Mouse (Mus musculus) cerebellum, adult 2 months (tissue): ENCODE data around the gene Cript. TPM values are rescaled to one million over a fixed set of nuclear protein-coding genes. Genes with fewer than 3 reads are reported as not detected.
A peak's percentile ranks its signal among the peaks of the same experiment; 100 is the strongest.
"Not testable (repeated sequence)": the region's sequence is repeated elsewhere in the genome, so short reads cannot be mapped to it uniquely, and the experiment has no call there.

Source experiments
- DNase-seq, 2 experiments: peaks; one replicate each; pipeline ENCODE4 v3.0.0; 2021
- H3K27ac ChIP-seq: fragments of 200-500 bp; 2 replicates; pipeline ENCODE4 v1.5.1; 2012; ENCODE audit warnings: low read length, control low read depth, inconsistent platforms; ENCODE audit not compliant: insufficient read depth
- H3K27me3 ChIP-seq: fragments of 200-500 bp; 2 replicates; pipeline ENCODE4 v1.6.1; 2012; ENCODE audit warnings: inconsistent platforms, mild to moderate bottlenecking, low read length, moderate library complexity; ENCODE audit not compliant: control insufficient read depth, insufficient read depth
- H3K4me1 ChIP-seq: fragments of 200-500 bp; 2 replicates; pipeline ENCODE4 v1.6.1; 2011; ENCODE audit warnings: low read length; ENCODE audit not compliant: control insufficient read depth, insufficient read depth
- H3K4me3 ChIP-seq: fragments of 200-500 bp; replicated peaks from 2 replicates; pipeline ENCODE3; 2011; ENCODE audit warnings: mild to moderate bottlenecking, low read depth, low read length, control low read depth; ENCODE audit not compliant: insufficient read depth
- CTCF ChIP-seq: fragments of 200-500 bp; IDR thresholded peaks from 2 replicates; pipeline ENCODE4 v1.5.1; 2011; ENCODE audit warnings: low read depth, mild to moderate bottlenecking, control low read depth, low read length, moderate library complexity, borderline replicate concordance; ENCODE audit not compliant: insufficient read depth
- POLR2A ChIP-seq: fragments of 200-500 bp; IDR thresholded peaks from 2 replicates; pipeline ENCODE4 v1.6.1; 2011; ENCODE audit warnings: low read length, control low read depth, borderline replicate concordance; ENCODE audit not compliant: insufficient read depth
- WGBS: fragments of 180-500 bp; shearing (Covaris S2); methylation state at CpG from one replicate; pipeline ENCODE4 v1.1.7; 2018; 5-methylcytosine and 5-hydroxymethylcytosine counted together
- polyA plus RNA-seq: library from polyadenylated mRNA; depleted of rRNA; stranded (reverse); fragments of >200 nt; gene quantifications from 2 replicates; pipeline ENCODE4 v1.2.3, GENCODE M21; 2012

The Cript gene
- polyA plus RNA-seq, 1 experiment, result 86.6 TPM

DNA sequence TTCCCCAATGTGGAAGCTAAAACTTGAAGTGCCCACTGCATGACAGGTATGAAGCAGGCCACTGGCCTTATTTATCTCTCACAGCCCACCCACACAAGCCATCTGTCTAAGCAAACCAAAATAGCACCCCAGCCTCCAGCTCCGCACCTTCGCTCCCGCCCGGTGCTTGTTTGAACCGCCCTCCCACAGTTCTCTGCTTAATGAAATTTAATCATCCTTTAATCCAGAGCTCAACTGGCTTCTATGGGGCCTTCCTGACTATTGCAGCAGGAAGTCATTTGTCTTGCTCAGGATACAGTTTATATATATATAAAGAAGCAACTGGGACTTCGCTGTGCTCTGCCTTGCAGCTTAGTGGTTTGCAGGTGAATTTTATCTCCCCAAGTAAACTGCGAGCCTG is 38.1 kb downstream of the Cript start:
- Histone ChIP-seq H3K4me1 (no peaks in the 10 kb centered on the region), H3K27ac (no peak overlapping the region), H3K27me3 (no peaks in the 10 kb centered on the region), H3K4me3 (no peak overlapping the region)
- WGBS, result 80% methylated on average over 7 of the region's 7 CpGs
- no peak for TF ChIP-seq POLR2A
- TF ChIP-seq CTCF, result no peak
- DNase-seq, result peak in 1 of 2 experiments; percentile 33

GRCm38 (mm10) chr17:87063969-87064368 is 38.6 kb downstream of the Cript start:
- no peak overlapping the region for H3K4me3 ChIP-seq
- H3K27ac ChIP-seq, result no peak overlapping the region
- TF ChIP-seq POLR2A (no peak), CTCF (no peak)
- WGBS, result 85% methylated on average over 6 of the region's 6 CpGs
- DNase-seq, result no peak
- no peaks in the 10 kb centered on the region for H3K4me1 ChIP-seq
- H3K27me3 ChIP-seq, result no peaks in the 10 kb centered on the region

DNA sequence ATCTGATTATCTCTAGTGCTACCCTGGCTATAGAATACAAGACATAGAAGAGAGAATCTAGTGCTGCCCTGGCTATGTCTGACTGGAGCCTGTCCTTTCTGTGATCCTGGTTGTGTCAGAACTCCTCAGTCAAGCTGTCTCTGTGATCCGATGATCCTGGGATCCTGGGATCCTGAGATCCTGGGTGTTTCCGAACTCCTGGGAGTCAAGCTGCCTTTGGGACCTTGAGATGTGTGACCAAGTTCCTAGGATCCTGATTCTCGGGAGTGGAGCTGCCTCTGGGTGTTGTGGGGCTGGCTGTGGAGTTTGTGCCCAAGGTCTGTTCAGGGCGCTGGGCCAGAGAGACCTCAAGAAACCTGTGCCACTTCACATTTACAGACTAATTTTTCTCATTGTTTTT is 43.6 kb downstream of the Cript start:
- TF ChIP-seq POLR2A (no peak), CTCF (no peak)
- no peak overlapping the region for H3K4me3 ChIP-seq
- no peaks in the 10 kb centered on the region for H3K27me3 ChIP-seq
- DNase-seq, result no peak
- 86% methylated on average over 4 of the region's 4 CpGs for WGBS
- H3K4me1 ChIP-seq, result no peaks in the 10 kb centered on the region
- no peak overlapping the region for H3K27ac ChIP-seq

- DNase-seq, H3K4me3 ChIP-seq, H3K27me3 ChIP-seq, H3K27ac ChIP-seq, H3K4me1 ChIP-seq: not testable (repeated sequence)
- whole genome bisulfite sequencing, result 85% methylated on average over 1 of the region's 1 CpGs
Observed at GRCm38 (mm10) chr17:87072183-87072582, 46.8 kb downstream of the Cript start.

- H3K27ac ChIP-seq, result no peak overlapping the region
- no peak for TF ChIP-seq POLR2A
- no peak for TF ChIP-seq CTCF
- WGBS, result 85% methylated on average over 5 of the region's 5 CpGs
- H3K4me1 ChIP-seq, result no peaks in the 10 kb centered on the region
- DNase-seq, result no peak
- no peak overlapping the region for H3K4me3 ChIP-seq
- no peaks in the 10 kb centered on the region for H3K27me3 ChIP-seq
Observed at GRCm38 (mm10) chr17:87072766-87073440, 47.6 kb downstream of the Cript start.

DNA sequence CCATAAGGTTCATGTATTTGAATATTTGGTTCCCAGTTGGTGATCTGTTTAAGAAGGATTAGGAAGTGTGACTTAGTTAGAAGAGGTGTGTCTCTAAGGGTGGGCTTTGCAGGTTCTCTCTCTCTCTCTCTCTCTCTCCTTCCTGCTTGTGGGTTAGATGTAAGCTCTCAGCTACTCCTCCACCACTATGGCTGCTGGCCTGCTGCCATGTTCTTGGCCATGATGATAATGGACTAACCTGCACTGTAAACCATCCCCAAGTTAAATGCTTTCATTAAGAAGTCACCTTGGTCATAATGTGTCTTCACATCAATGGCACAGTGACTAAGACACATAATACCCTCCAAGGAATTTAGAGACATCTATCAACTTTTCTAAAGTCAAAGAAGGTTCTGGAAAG is 48.1 kb downstream of the Cript start:
- no peaks in the 10 kb centered on the region for H3K4me1 ChIP-seq
- no peak for TF ChIP-seq POLR2A
- TF ChIP-seq CTCF, result no peak
- no peak for DNase-seq
- H3K27me3 ChIP-seq, result no peaks in the 10 kb centered on the region
- H3K27ac ChIP-seq, result no peak overlapping the region
- no peak overlapping the region for H3K4me3 ChIP-seq

- H3K4me3 ChIP-seq, DNase-seq, H3K27ac ChIP-seq, H3K4me1 ChIP-seq, H3K27me3 ChIP-seq: not testable (repeated sequence)
- WGBS, result 93% methylated on average over 17 of the region's 17 CpGs
Observed at GRCm38 (mm10) chr17:87078217-87078616, 52.9 kb downstream of the Cript start.

DNA sequence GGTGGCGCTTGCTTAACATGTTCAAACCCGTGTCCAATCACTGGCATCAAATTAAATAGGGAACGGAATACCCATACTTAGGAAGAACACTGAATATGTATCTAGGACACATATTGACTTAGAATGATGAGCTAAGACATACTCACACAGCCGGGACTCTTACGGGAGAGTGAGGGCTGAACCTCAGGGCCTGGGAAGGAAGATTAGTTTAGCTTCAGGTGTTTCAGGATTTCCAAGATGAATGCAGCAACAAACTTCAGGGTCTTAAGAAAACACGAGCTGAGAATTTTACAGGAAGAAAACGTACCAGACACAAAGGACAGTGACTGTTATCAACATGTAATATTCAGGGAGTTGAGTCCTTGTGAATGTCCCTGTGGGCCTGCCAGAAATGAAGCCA is 55.4 kb downstream of the Cript start:
- no peak for TF ChIP-seq POLR2A
- no peak for TF ChIP-seq CTCF
- no peak overlapping the region for H3K27ac ChIP-seq
- H3K4me1 ChIP-seq, result no peaks in the 10 kb centered on the region
- WGBS, result 87% methylated on average over 7 of the region's 7 CpGs
- DNase-seq, result no peak
- no peaks in the 10 kb centered on the region for H3K27me3 ChIP-seq
- no peak overlapping the region for H3K4me3 ChIP-seq

DNA sequence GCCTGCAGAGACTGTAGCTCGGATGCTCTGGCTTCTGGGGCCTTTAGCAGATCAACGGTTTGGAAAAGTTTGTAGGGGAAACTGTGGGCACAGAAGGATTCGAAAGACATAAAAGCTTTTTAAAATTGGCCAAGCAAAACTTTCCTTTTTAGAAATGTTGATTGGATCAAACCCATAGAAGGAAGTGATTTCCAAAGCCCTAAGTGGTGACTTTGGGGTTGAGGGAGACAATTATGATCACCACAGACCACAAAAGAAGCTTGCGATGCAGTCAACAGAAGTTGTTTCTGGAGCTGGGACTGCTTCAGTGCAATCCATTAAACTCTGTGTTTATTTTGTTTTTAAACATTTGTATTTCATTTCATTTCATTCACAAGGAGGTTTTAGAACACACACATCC is 57.2 kb downstream of the Cript start:
- no peaks in the 10 kb centered on the region for H3K27me3 ChIP-seq
- no peak overlapping the region for H3K27ac ChIP-seq
- 78% methylated on average over 4 of the region's 4 CpGs for WGBS
- no peaks in the 10 kb centered on the region for H3K4me1 ChIP-seq
- DNase-seq, result no peak
- H3K4me3 ChIP-seq, result no peak overlapping the region
- no peak for TF ChIP-seq POLR2A
- no peak for TF ChIP-seq CTCF
